Mouse (Mus musculus) CD4-positive, CD25-positive, alpha-beta regulatory T cell (primary cell): ENCODE data around the gene Prdx6. TPM values are rescaled to one million over a fixed set of nuclear protein-coding genes. Genes with fewer than 3 reads are reported as not detected.

Experiments used
- polyA plus RNA-seq: library from polyadenylated mRNA; unstranded; fragments of 100-300 nt; shearing (Covaris generic); gene quantifications from one replicate; pipeline ENCODE4 v1.2.1, GENCODE M21; 2017

Gene Prdx6
- polyA plus RNA-seq = 260 TPM

DNA sequence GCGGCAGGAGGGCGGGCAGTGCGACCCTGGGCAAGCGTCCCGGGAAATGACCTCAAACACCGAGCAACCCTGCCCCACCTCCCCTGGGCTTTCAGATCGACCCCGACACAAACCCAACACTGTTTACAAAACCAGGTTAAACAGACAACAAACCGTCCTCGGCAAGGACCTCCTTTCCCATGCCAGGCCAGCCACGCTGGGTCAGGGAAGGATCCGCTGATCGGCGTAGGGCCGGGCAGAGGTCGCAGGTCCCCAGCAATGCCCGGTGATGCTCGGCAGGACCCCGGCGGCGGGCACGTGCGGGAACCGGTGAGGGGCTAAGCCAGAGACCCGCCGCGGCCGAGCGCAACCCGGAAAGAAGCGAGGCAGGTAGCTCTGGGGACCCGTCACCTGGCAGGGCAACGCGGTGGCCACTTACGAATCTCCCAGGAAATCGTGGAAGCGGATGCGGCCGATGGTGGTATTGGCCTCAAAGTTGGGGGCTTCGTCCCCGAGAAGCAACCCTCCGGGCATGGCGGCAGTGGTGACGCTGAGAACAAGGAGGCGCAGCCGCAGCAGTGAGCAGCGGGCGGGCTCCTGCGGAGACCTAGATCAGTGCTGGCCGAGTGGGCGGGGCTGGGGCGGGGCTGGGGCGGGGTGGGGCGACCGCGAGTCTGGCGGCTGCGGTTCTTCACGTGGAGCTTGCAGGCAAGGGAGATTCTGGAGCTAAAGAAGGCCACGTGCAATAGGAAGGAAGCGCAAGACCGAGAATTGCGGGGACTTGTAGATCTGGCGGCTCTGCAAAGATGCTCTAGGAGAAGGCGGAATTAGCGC is at the start of gene Prdx6:
TSS of gene Prdx6 (minus strand) at position 616 of the 813 bp plus-strand sequence.

Other genes starting within 250 kb of the Prdx6 start
- gene Zbtb37, start 216.4 kb downstream of the Prdx6 start, polyA plus RNA-seq = 11.5 TPM
- 17.1 TPM for gene Dars2, start 180.6 kb downstream of the Prdx6 start, polyA plus RNA-seq
- 12.5 TPM for gene Cenpl, start 180.5 kb downstream of the Prdx6 start, polyA plus RNA-seq
- 32.3 TPM for gene Klhl20, start 119.7 kb downstream of the Prdx6 start, polyA plus RNA-seq
- not detected for gene Ankrd45, start 108.5 kb downstream of the Prdx6 start, polyA plus RNA-seq
- gene Tex50, start 91.9 kb downstream of the Prdx6 start, polyA plus RNA-seq = not detected
- 0.35 TPM for gene Tnfsf4, start 144.2 kb upstream of the Prdx6 start, polyA plus RNA-seq
- gene Tnfsf18, start 243.4 kb upstream of the Prdx6 start, polyA plus RNA-seq = 0.08 TPM